ENCODE assay signal across 9 mouse cellular contexts in genomic region chrX:51767457-51767856, GRCm38 (mm10). TPM values are rescaled to one million over a fixed set of nuclear protein-coding genes. Genes with fewer than 3 reads are reported as not detected.
DNase-seq lines count a peak whose midpoint lies in the region; ATAC-seq and TF ChIP-seq lines count a peak whose summit lies in the region.
"Had no signal": no experiment of that assay in that cellular context is flagged by ENCODE, and none has a peak within 500 bp of the region (broad histone marks: within the 10 kb centered on the region; RNA-seq: fewer than 3 reads in every experiment).

No protein-coding gene starts in this region.

- TF ChIP-seq POLR2A in brain, embryonic 14.5 days (IDR thresholded peaks at IDR 0.05; ENCODE audit: borderline replicate concordance, extremely low read depth, insufficient read depth, insufficient read length, poor library complexity, severe bottlenecking), result no peak

- H3K36me3 ChIP-seq in heart, embryonic 10.5 days, result no peaks in the 10 kb centered on the region
- no peaks in the 10 kb centered on the region for H3K36me3 ChIP-seq in midbrain, postnatal 0 days (ENCODE audit: insufficient read depth, low read length)
- H3K36me3 ChIP-seq in midbrain, embryonic 11.5 days (ENCODE audit: control insufficient read depth, insufficient read depth, low read length), result no peaks in the 10 kb centered on the region
- H3K36me3 ChIP-seq in forebrain, embryonic 12.5 days (replicated peaks), result no peaks in the 10 kb centered on the region

- no peak overlapping the region for H3K4me2 ChIP-seq in midbrain, postnatal 0 days (ENCODE audit: low read depth, low read length, poor library complexity, severe bottlenecking)
- no peak overlapping the region for H3K4me2 ChIP-seq in midbrain, embryonic 11.5 days
- no peak overlapping the region for H3K4me2 ChIP-seq in forebrain, embryonic 12.5 days

- no peaks in the 10 kb centered on the region for H3K9me3 ChIP-seq in heart, embryonic 10.5 days
- H3K9me3 ChIP-seq in midbrain, postnatal 0 days (ENCODE audit: low read length), result no peaks in the 10 kb centered on the region
- no peaks in the 10 kb centered on the region for H3K9me3 ChIP-seq in midbrain, embryonic 11.5 days (ENCODE audit: control insufficient read depth, low read length)
- no peaks in the 10 kb centered on the region for H3K9me3 ChIP-seq in forebrain, embryonic 12.5 days

- DNase-seq in heart, postnatal 10 days, result peak; percentile 9 to 38
- no peak for DNase-seq in heart, embryonic 10.5 days (ENCODE audit: low spot score)
- no peak for DNase-seq in midbrain, postnatal 0 days (ENCODE audit: low spot score)
- DNase-seq in midbrain, embryonic 11.5 days (ENCODE audit: low spot score, missing footprints), result no peak
- peak; percentile 41 for DNase-seq in brain, embryonic 14.5 days (ENCODE audit: low read depth)
- DNase-seq in retina, embryonic 14.5 days (ENCODE audit: low spot score), result peak; percentile 21
- DNase-seq in urinary bladder, adult 2 months (ENCODE audit: low spot score), result no peak

- no peaks in the 10 kb centered on the region for H3K27me3 ChIP-seq in heart, embryonic 10.5 days (ENCODE audit: insufficient read depth, poor library complexity, severe bottlenecking)
- no peaks in the 10 kb centered on the region for H3K27me3 ChIP-seq in midbrain, postnatal 0 days (ENCODE audit: insufficient read depth, low read length)
- no peaks in the 10 kb centered on the region; the same call in 1 of the 2 replicates for H3K27me3 ChIP-seq in midbrain, embryonic 11.5 days (ENCODE audit: control insufficient read depth, insufficient read depth, low read length)
- H3K27me3 ChIP-seq in forebrain, embryonic 12.5 days, result no peaks in the 10 kb centered on the region

- H3K4me3 ChIP-seq in heart, embryonic 10.5 days, result no peak overlapping the region
- H3K4me3 ChIP-seq in midbrain, postnatal 0 days (ENCODE audit: low read depth, low read length), result no peak overlapping the region
- no peak overlapping the region for H3K4me3 ChIP-seq in midbrain, embryonic 11.5 days (ENCODE audit: low read depth, low read length)
- H3K4me3 ChIP-seq in forebrain, embryonic 12.5 days (replicated peaks), result no peak overlapping the region

- intact Hi-C loops in heart, postnatal 10 days (cut with DNase I), result loop anchor here (2.0 to 5.0 kb wide), 3 partner anchors 100 to 603 kb away; no protein-coding TSS in a partner anchor

- no peaks in the 10 kb centered on the region for H3K4me1 ChIP-seq in heart, embryonic 10.5 days
- no peaks in the 10 kb centered on the region for H3K4me1 ChIP-seq in midbrain, postnatal 0 days (ENCODE audit: insufficient read depth, low read length)
- H3K4me1 ChIP-seq in midbrain, embryonic 11.5 days (ENCODE audit: control insufficient read depth, insufficient read depth, low read length), result no peaks in the 10 kb centered on the region
- H3K4me1 ChIP-seq in forebrain, embryonic 12.5 days, result no peaks in the 10 kb centered on the region

- peak; percentile 45 for TF ChIP-seq CTCF in midbrain, postnatal 0 days (IDR thresholded peaks at IDR 0.05)
- 0 out of 2 replicates have a peak, but pooled peaks have one; percentile 15 for TF ChIP-seq CTCF in brain, embryonic 14.5 days (IDR thresholded peaks at IDR 0.05; ENCODE audit: borderline replicate concordance, extremely low read depth, insufficient read depth, insufficient read length)

- ATAC-seq in midbrain, postnatal 0 days (ENCODE audit: low FRiP score), result no peak
- ATAC-seq in midbrain, embryonic 11.5 days (ENCODE audit: low FRiP score), result no peak
- no peak for ATAC-seq in forebrain, embryonic 12.5 days (ENCODE audit: low FRiP score)

- no peak overlapping the region for H3K9ac ChIP-seq in midbrain, postnatal 0 days (replicated peaks; ENCODE audit: low read length, poor library complexity, severe bottlenecking)
- no peak overlapping the region for H3K9ac ChIP-seq in midbrain, embryonic 11.5 days (ENCODE audit: low read length)
- H3K9ac ChIP-seq in forebrain, embryonic 12.5 days, result no peak overlapping the region

- no peak overlapping the region for H3K27ac ChIP-seq in heart, embryonic 10.5 days
- no peak overlapping the region for H3K27ac ChIP-seq in midbrain, postnatal 0 days (ENCODE audit: low read depth, low read length)
- no peak overlapping the region for H3K27ac ChIP-seq in midbrain, embryonic 11.5 days (ENCODE audit: low read depth, low read length)
- H3K27ac ChIP-seq in forebrain, embryonic 12.5 days, result no peak overlapping the region

- 11% methylated on average over 1 of the region's 1 CpGs for WGBS in heart, embryonic 10.5 days
- WGBS in midbrain, postnatal 0 days, result 3% methylated on average over 1 of the region's 1 CpGs
- 0% methylated on average over 1 of the region's 1 CpGs for WGBS in midbrain, embryonic 11.5 days
- 11% methylated on average over 1 of the region's 1 CpGs for WGBS in forebrain, embryonic 12.5 days

RNA-seq across cellular contexts. Expression of gene Usp26, which starts 33.6 kb away (rescaled TPM):
- total RNA-seq in heart, postnatal 10 days (2021), result not detected
- 0.04 TPM in 1 of 2 replicates, not detected in the other for polyA plus RNA-seq in heart, embryonic 10.5 days (2016; fragmentation: Nextera tagmentation; extraction: Ambion mirVana)
- total RNA-seq in midbrain, postnatal 0 days (2014; rRNA removed), result not detected in 2 replicates
- polyA plus RNA-seq in midbrain, postnatal 0 days (2015; fragmentation: Nextera tagmentation; extraction: Ambion mirVana), result not detected in 2 replicates
- polyA plus RNA-seq in midbrain, embryonic 11.5 days (2014; fragmentation: Nextera tagmentation; extraction: Ambion mirVana), result not detected in 2 replicates
- polyA plus RNA-seq in brain, embryonic 14.5 days (2012; rRNA removed), result not detected in 2 replicates
- not detected in 2 replicates for polyA plus RNA-seq in forebrain, embryonic 12.5 days (2016; fragmentation: Nextera tagmentation; extraction: Ambion mirVana)
- polyA plus RNA-seq in urinary bladder, adult 2 months (2012; rRNA removed), result not detected in 2 replicates
- total RNA-seq: left cerebral cortex, postnatal 14 days had no signal

Comparison
In these comparisons a context has a peak if more than half of its experiments do, and no peak if none do; other contexts are left out.
1. DNase-seq: peak in heart, postnatal 10 days (2 of 2), brain, embryonic 14.5 days (single experiment) and retina, embryonic 14.5 days (single experiment); none in heart, embryonic 10.5 days (single experiment), midbrain, postnatal 0 days (single experiment), midbrain, embryonic 11.5 days (single experiment) and urinary bladder, adult 2 months (single experiment).